Mouse (Mus musculus): ENCODE measurements around the gene Nup98. TPM values are rescaled to one million over a fixed set of nuclear protein-coding genes. Genes with fewer than 3 reads are reported as not detected.

Gene Nup98
- polyA plus RNA-seq, 1 experiment = 11.7 TPM

DNA sequence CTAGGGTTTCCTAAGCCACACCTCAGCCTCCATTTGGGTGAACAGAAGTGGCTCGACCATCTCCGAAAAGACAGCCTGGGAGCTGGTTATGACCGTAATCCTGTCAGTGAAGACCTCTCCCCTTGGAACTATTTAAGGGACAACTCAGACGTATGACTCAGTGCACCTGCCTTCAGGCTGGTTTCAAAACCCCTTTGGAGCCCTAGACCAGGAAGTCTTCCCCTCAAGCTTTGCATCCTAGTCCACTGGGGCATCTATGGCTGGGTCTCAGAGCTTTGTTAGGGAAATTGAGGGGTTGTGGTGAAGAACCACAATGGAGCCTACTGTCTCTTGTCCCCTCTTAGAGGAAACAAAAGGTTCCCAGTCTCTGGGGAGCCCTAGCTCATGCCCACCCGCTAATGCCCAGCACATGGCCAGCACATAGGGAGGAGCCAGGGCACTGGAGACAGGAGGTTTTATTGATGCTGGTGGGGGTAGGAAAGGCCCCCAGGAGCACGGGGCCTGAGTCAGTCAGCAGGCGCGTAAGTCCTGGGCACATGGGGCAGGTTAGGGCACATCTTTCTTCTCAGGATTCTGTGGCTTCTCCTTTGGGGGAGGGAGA, 28.8 kb upstream of the Nup98 start:
- DNase-seq (ENCODE audit: low read depth, low spot score) = no peak
- WGBS = 76% methylated on average over 8 of the region's 8 CpGs

DNA sequence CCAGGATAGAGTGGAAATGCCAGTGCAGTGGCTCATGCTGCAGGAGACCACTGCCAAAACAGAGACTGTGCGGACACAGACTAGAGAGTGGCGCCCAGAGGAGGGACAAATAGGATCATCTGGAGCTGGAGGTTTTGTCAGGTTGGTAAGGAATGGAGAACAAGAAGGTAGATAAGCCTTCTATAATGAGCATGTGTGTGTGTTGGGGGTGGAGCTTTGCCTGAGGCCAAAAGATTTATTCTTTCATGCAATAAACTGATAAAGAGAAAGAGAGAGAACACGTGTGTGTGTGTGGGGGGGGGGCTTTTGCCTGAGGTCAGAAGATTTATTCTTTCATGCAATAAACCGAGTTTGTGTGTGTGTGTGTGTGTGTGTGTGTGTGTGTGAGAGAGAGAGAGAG, 23.1 kb upstream of the Nup98 start:
- WGBS = 45% methylated on average over 4 of the region's 4 CpGs
- DNase-seq (ENCODE audit: low read depth, low spot score) = no peak

DNA sequence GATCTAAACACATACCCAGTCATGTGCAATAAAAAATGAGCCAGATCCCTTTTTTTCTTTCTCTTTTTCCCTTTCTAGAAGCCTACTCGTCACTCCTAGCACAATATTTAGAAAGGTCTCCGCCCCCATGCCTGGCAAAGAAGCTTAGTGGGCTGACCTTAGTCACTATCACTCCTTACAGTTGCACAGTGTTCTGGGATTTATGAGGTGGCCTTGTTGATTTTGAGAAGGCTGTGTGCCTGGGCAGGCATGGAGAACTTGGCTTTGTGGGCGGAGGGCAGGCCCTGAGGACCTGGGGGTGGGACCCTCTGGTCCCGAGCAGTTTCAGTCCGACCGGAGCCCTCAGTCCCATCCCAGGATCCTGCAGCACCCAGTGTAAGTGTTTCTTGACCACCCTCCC, 19.8 kb upstream of the Nup98 start:
- no peak for DNase-seq (ENCODE audit: low read depth, low spot score)
- WGBS = 62% methylated on average over 6 of the region's 6 CpGs

DNA sequence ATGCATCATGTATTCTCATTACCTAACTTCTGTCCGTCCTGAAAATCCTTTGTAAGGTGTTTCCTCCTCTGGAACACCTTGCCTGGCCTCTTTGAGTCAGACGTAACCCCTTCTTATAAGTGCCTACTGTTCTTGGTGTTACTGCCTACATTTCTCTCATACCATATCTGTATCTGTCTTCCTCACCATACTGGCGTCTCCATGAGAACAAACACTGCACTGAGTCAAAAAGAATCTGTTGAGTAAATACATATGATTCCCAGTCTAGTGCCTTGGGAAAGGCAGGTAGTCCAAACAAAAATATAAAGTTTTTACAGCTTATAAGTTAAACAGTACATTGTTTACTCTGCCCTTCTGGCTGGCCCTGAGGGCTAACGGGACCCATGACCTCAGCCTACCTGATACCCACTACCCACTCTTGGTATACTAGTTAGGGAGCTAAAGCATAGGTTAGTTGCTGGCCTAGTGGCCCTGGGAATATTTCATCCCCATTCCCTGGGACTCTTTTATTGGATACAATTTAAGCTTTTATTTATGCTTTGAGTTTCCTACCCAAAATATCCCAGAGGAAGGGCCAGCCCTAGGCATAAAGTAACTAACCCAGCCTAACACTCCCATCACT, 18.2 kb upstream of the Nup98 start:
- DNase-seq (ENCODE audit: low read depth, low spot score) = no peak
- WGBS = 41% methylated on average over 4 of the region's 4 CpGs

DNA sequence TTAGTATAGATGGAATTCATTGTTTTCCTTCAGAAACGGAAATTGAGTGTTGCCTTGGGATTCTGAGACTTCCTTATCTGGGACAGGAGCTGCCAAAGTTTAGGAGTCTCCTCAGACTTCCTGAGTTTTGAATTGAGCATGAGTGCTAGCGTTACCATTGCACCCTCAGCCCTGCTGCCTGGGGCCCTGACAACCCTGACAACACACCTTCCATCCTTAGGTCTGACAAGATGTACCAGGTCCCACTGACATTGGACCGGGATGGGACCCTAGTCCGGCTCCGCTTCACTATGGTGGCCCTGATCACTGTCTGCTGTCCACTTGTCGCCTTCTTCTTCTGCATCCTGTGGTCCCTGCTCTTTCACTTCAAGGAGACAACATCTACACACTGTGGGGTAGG, 16.1 kb upstream of the Nup98 start:
- DNase-seq (ENCODE audit: low read depth, low spot score) = no peak
- 74% methylated on average over 6 of the region's 6 CpGs for WGBS

DNA sequence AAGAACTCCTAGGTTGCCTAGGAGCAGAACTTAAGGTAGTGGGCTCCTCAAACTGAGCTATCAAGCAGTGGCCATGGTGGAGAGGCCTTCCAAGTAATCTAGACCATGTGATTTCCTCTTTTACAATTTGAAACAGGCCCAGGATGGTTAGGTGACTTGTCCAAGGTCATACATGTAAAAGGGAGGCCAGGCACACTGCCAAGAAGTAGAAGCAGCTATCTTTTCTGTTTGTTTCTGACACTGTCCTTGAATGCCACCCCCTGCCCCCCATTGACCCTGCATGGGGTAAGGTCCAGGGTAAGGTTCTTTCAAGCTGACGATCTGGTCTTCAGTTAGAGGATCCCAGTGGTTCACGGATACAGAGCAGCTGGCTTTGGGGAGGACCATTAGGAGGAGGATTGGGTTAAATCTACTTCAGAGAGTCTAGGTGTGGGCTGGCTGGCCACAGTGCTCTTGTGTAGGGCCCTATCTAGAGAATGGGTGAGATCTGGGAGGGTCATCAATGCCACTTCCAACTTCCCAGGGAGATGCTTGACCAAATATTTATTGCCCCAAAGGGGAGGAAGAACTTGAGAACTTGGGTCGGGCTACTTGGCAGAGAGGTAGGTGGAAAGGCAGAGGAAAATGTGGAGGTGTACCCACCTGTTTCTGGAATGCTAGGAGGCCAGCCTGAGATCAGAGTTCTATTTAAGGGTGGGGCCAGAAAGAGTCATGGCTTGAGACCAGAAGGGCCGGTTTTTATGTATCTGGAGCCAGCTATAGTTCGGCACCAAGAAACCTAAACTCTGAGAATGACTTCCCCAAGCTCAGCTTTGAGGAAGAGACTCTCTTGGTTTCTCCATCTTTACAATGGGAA, 14.1 kb upstream of the Nup98 start:
- 28% methylated on average over 5 of the region's 5 CpGs for WGBS
- no peak for DNase-seq (ENCODE audit: low read depth, low spot score)

DNA sequence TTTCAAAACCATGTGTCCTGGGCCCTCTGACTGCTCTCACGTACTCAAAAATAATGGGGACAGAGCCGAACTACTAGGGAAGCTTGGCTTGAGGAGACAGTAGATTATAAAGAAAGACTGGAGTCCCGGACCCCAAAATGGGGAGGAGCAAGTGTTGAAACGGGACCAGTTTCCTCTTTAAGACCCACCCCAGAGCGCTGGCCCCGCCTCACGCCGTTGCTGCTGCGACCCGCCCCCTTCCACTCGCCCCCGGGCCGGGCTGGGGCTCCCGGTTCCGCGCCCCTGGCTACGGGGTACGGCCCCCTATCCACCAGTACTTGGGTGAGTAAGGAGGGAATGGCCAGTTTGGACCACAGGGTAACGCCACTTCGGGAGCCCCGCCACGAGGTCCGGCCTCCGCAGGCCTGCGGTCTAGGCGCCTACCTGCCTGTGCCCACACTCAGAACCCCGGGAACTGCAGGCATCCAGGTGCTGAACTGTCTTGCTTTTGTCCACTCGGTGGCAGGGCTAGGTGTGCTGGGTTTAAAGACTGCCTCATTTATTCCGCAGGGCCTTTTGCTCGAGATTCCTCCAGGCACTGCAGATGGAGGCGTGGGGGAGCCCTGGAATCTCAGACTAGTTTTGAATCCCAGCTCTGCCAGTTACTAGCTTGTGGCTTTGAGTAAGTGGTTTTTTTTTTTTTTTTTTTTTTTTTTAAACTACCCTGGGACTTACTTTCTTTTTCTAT, 13.0 kb upstream of the Nup98 start:
- DNase-seq (ENCODE audit: low read depth, low spot score) = no peak
- 2% methylated on average over 31 of the region's 31 CpGs for WGBS

DNA sequence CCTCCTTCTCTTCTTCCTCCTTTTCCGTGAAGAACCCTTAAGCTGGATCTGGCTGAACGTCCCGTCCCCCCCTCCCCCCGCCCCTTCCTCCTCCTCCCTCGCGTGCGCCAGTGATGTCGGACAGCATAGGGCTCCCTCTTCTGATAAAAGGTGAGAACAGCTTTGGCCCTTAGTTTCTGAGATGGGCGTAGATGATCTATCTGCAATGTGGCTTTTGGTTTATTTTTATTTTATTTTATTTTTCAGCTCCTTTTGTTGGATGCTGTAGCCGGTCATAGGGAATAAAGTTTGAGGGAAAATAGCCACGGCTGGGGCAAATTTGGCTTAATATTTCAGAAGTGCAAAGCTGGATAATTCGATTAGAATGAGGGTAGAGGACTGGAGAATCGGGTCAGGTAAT, 12.4 kb upstream of the Nup98 start:
- no peak for DNase-seq (ENCODE audit: low read depth, low spot score)
- under 1% methylated on average over 10 of the region's 13 CpGs for WGBS

DNA sequence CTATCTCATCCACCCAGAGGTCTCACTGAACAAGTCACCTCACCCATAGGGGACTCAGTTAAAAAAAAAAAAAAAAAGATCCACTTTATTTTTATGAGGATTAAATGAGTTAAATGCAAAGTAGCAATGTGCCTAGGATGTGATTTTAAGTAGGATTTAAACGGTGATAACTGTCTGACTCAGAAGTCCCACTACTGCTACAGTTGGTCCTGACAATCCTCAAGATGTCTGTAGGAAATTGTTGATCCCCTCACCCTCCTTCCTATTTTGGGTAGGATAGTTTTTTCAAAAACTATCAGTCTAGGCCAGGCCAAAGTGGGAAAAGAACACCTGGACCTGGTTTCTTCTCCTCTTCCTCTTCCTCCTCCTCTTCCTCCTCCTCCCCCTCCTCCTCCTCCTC, 11.9 kb upstream of the Nup98 start:
- DNase-seq (ENCODE audit: low read depth, low spot score) = no peak
- 21% methylated on average over 1 of the region's 1 CpGs for WGBS

DNA sequence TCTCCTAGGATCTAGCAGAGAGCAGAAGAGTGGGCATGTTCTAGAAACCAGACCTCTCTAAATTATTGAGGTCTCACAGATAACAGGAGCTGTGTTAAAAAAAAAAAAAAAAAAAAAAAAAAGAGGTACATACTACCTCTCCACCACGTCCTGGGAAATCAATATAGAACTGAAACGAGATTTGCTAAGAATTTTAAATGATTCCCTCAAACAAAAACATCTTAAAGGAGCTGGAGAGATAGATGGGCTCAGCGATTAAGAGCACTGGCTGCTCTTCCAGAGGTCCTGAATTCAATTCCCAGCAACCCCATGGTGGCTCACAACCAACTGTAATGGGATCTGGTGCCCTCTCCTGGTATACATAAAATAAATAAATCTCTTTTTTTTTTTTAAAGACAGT, 1.1 kb upstream of the Nup98 start:
- WGBS = 50% methylated on average over 3 of the region's 3 CpGs
- no peak for DNase-seq (ENCODE audit: low read depth, low spot score)

DNA sequence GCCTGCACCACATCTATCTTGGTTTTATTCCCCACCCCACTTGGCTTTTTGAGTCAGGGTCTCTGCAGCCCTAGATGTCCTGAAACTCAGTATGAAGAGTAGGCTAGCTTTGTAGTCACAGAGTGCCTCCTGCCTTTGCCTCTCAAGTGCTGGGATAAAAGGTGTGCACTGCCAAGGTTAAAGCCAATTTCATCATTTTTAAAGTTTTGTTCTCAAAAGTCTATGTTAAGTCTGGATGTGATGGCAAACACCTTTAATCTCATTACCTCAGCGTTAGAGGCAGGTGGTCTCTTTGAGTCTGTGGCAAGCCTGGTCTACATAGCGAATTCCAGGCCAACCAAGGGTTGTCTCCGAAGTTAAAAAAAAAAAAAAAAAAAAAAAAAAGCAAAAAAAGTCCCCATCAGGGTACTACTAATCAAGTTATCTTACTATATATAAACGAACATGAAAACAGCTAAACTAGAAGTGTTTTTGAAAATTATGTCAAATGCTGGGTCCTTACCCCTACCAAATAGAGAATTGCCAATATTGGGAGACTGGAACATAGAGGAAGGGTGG, 1.1 kb downstream of the Nup98 start:
- no peak for DNase-seq (ENCODE audit: low read depth, low spot score)
- WGBS = 34% methylated on average over 4 of the region's 4 CpGs

DNA sequence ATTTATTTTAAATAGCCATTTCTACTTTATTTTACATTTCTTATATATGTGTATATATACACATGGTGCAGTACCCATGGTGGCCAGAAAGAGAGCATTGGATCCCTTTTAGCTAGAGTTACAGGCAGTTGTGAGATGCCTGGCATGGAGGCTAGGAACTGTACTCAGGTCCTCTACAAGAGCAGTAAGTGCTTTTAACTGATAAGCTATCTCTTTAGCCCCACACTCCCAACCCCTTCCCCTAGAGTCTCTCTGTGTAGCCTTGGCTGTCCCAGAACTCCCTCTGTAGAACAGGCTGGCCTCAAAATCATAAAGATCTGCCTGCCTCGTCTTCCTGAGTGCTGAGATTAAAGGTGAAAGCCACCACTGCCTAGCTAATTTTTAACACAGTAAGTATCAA, 4.3 kb downstream of the Nup98 start:
- WGBS = 30% methylated on average over 1 of the region's 1 CpGs

DNA sequence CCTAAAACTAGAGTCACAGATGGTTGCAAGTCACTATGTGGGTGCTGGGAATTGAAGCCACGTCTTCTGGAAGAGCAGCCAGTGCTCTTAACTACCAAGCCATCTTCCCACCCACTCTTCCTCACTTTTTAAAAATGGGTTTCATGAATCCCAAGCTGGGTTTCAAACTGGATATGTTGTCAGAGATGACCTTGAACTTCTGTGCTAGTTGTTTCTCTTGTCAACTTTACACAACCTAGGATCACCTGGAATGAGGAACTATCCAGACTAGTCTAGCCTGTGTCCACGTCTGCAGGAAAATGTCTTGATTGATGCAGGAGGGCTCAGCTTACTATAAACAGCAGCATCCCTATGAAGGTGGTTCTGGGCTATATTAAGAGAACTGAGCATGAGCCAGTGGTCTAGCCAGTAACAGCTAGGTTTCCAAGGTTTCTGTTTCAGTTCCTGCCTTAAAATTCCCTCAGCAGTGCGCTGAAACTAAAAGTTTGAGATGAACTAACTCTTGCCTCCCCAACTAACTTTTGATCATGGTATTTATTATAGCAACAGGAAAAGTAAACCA, 5.6 kb downstream of the Nup98 start:
- WGBS = 65% methylated on average over 3 of the region's 3 CpGs
- DNase-seq (ENCODE audit: low read depth, low spot score) = no peak

More for the DNA sequence above, 4.3 kb downstream of the Nup98 start:
- no peak for DNase-seq (ENCODE audit: low read depth, low spot score)

DNA sequence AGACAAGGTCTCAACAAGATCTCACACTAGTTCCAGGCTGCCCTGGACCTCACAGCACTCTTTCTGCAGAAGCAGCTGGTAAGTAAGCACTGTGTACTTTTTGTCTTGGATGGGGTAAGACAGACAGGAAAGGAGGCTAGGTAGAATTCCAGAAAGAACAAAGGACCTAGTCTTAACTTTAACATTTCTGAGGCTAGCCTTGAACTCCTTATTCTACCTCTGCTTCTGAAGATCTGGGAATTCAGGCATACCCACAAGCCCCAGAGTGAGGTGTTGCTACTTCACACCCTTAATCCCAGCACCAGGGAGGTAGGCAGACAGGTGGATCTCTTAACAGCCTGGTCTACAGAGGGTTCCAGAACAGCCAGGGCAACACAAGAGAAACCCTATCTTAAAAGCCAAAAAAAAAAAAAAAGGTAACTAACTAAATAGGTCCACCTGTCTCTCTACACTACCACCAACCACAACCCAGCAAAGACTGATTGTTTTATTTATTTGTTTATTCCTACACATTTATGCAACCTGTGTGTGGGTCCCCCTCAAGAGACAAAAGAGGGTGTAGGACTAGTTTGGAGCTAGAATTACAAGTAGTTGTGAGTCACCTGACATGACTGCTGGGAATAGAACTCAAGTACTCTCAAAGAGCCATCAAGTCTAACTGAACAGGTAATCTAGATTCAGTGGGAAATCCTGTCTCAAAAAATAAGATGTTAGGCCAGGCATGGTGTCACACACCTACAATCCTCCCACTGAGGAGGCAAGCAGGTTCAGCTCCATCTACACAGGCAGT, 8.8 kb downstream of the Nup98 start:
- DNase-seq (ENCODE audit: low read depth, low spot score) = no peak

DNA sequence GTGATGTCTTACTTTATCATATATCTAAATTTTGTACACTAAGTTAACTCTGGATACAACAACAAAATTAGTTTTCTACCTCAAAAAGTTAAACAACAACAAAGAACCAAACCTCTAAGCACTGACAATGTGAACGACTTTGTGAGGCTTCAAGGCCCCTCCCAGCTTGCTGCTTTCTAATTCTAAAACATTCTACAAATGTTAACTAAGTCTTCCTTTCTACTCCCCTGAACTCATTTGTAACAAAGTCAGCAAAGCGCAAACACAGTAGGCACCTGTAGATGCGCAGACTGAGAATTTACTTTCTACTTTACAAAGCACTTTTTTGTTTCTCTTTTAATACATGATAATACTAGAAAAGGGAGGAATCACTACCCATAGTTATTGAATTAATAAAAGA, 9.4 kb downstream of the Nup98 start:
- no peak for DNase-seq (ENCODE audit: low read depth, low spot score)
- WGBS = 76% methylated on average over 3 of the region's 3 CpGs

DNA sequence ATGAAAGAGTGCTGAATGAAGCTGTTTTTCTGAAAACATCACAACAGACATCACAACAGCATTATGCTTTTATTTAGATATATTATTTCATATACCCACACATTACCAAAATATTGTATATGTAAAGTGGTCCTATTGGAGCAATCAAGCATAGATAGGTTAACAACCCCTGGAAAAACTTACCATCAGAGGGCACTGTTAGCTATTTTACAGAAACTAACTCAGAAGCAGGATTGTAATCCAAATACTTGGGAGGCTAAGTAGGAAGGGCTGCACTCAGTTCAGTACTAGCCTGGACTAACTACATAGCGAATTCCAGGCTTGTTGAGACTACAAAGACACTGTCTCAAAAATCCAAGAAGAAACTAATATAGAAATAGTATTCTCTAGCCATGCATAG, 17.6 kb downstream of the Nup98 start:
- WGBS = 89% methylated on average over 1 of the region's 1 CpGs
- no peak for DNase-seq (ENCODE audit: low read depth, low spot score)

DNA sequence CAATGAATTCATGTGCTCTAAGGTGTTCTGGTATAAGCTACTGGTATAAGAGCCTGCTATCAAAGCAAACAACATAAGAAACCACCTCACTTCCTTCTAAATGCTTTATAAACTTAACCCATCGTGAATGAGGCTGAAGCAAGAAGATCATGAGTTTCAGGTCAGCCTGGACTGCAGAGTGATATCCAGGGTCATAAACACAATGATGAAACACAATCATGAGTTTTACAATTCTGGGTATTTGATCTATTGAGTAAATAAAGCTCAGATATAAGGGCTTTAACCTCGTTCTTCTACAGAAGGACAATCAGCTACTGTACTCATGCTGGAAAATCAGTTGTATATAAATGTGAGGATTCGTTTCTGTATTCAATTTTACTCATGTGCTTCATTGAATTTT, 26.1 kb downstream of the Nup98 start:
- no peak for DNase-seq (ENCODE audit: low read depth, low spot score)
- 29% methylated on average over 3 of the region's 3 CpGs for WGBS

DNA sequence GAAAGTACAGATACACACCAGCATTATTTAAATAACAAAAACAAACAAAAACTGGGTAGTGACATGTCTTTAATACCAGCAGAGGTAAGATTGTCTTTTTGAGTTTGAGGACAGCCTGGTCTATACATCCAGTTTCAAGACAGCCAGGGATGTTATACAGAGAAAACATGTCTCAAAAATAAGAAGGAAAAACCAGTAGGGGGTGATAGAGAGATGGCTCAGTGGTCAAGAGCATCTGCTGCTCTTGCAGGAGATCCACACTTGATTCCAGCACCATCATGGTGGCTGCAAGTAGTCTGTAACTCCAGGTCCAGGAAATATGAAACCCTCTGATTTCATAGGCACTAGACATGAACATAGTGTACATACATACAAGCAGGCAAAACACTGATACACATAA, 39.7 kb downstream of the Nup98 start:
- DNase-seq (ENCODE audit: low read depth, low spot score) = no peak

DNA sequence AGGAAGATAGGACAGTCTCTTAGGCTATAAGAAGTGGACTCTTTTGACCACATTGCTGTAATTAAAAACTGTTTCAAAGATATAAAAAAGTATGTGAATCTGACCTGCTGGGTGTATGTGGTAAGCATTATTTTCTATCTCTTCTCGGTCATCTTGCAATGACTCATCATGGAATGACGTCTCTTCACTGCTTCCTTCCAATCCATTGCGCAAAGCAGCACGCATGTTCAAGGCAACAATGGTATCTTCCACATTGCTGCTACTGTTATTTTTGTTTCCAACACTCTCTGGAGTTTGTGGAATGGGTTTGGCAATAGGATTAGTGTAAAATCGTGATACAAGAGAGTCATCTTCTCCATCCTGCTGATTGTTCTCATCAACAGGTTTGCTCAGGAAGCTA, 56.3 kb downstream of the Nup98 start:
- DNase-seq (ENCODE audit: low read depth, low spot score) = no peak
- 81% methylated on average over 5 of the region's 5 CpGs for WGBS
